Mouse (Mus musculus): ENCODE measurements at regions not wholly inside any gene's neighbourhood (a gene's known extent, or its start where the extent isn't known, plus 50 kb on each side); places are given as distances from the start of the nearest gene placed in this dataset.

DNA sequence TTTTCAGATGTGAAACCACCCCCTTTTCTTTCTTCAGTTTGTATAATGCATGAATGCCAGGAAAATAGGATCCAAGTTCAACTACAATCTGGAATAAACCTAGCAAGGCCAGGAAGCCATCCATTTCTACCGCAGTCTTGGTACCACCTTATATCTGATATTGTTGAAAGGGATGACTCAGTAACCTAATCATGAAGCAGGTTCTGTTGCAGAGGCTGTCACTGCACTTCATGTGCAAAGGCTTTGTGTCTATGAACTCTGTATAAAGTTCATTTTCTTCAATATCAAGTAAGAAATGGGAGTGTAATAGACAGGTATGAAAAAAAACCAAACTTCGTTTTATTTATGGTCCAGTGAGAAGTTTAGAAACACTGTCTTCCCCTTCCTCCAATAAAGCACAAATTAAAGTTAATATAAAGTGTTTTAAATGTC, 58.8 kb upstream of the Rgs1 start:
- no peaks in the 10 kb centered on the region for H3K79me2 ChIP-seq (ENCODE audit: control insufficient read depth, insufficient read depth)
- no peaks in the 10 kb centered on the region for H3K79me3 ChIP-seq (ENCODE audit: low read depth)
- no peaks in the 10 kb centered on the region for H3K27me3 ChIP-seq (ENCODE audit: control insufficient read depth, insufficient read depth, insufficient read length)
- no peak overlapping the region for H3ac ChIP-seq (ENCODE audit: control insufficient read depth, insufficient read length, low read depth)
- no peak overlapping the region for H3K4me3 ChIP-seq (ENCODE audit: insufficient read depth, poor library complexity, severe bottlenecking)
- TF ChIP-seq USF1 (IDR thresholded peaks at IDR 0.05; ENCODE audit: low read depth) (no peak), CEBPB (IDR thresholded peaks at IDR 0.05; ENCODE audit: low read depth) (no peak), FOSL1 (IDR thresholded peaks at IDR 0.05; ENCODE audit: insufficient read depth, low read length, poor library complexity, severe bottlenecking) (no peak), MYOD1 (IDR thresholded peaks at IDR 0.05; ENCODE audit: control insufficient read depth, insufficient read length, low read depth) (no peak), MAX (IDR thresholded peaks at IDR 0.05) (no peak), MYOG (IDR thresholded peaks at IDR 0.05; ENCODE audit: control insufficient read depth, extremely low read depth, insufficient read length) (no peak), CTCF (IDR thresholded peaks at IDR 0.05; ENCODE audit: control insufficient read depth, insufficient read depth, insufficient read length) (no peak)
- no peaks in the 10 kb centered on the region for H3K36me3 ChIP-seq (ENCODE audit: control insufficient read depth, insufficient read depth)

GRCm38 (mm10) chr1:144307017-144307853, 58.2 kb upstream of the Rgs1 start:
- Histone ChIP-seq H3ac (ENCODE audit: control insufficient read depth, insufficient read length, low read depth) (no peak overlapping the region), H3K79me3 (ENCODE audit: low read depth) (no peaks in the 10 kb centered on the region), H3K36me3 (ENCODE audit: control insufficient read depth, insufficient read depth) (no peaks in the 10 kb centered on the region), H3K4me3 (ENCODE audit: insufficient read depth, poor library complexity, severe bottlenecking) (no peak overlapping the region), H3K79me2 (ENCODE audit: control insufficient read depth, insufficient read depth) (no peaks in the 10 kb centered on the region), H3K27me3 (ENCODE audit: control insufficient read depth, insufficient read depth, insufficient read length) (no peaks in the 10 kb centered on the region)
- TF ChIP-seq CEBPB (IDR thresholded peaks at IDR 0.05; ENCODE audit: low read depth): no peak
- TF ChIP-seq FOSL1 (IDR thresholded peaks at IDR 0.05; ENCODE audit: insufficient read depth, low read length, poor library complexity, severe bottlenecking): no peak
- no peak for TF ChIP-seq USF1 (IDR thresholded peaks at IDR 0.05; ENCODE audit: low read depth)
- TF ChIP-seq MYOG (IDR thresholded peaks at IDR 0.05; ENCODE audit: control insufficient read depth, extremely low read depth, insufficient read length): no peak
- no peak for TF ChIP-seq MYOD1 (IDR thresholded peaks at IDR 0.05; ENCODE audit: control insufficient read depth, insufficient read length, low read depth)

- TF ChIP-seq CEBPB (IDR thresholded peaks at IDR 0.05; ENCODE audit: low read depth) (no peak), USF1 (IDR thresholded peaks at IDR 0.05; ENCODE audit: low read depth) (no peak), MYOG (IDR thresholded peaks at IDR 0.05; ENCODE audit: control insufficient read depth, extremely low read depth, insufficient read length) (no peak), MYOD1 (IDR thresholded peaks at IDR 0.05; ENCODE audit: control insufficient read depth, insufficient read length, low read depth) (no peak), FOSL1 (IDR thresholded peaks at IDR 0.05; ENCODE audit: insufficient read depth, low read length, poor library complexity, severe bottlenecking) (no peak), CTCF (IDR thresholded peaks at IDR 0.05; ENCODE audit: control insufficient read depth, insufficient read depth, insufficient read length) (no peak), MAX (IDR thresholded peaks at IDR 0.05) (no peak)
- Histone ChIP-seq H3K36me3 (ENCODE audit: control insufficient read depth, insufficient read depth) (no peaks in the 10 kb centered on the region), H3ac (ENCODE audit: control insufficient read depth, insufficient read length, low read depth) (no peak overlapping the region), H3K79me3 (ENCODE audit: low read depth) (no peaks in the 10 kb centered on the region), H3K4me3 (ENCODE audit: insufficient read depth, poor library complexity, severe bottlenecking) (no peak overlapping the region), H3K79me2 (ENCODE audit: control insufficient read depth, insufficient read depth) (no peaks in the 10 kb centered on the region), H3K27me3 (ENCODE audit: control insufficient read depth, insufficient read depth, insufficient read length) (no peaks in the 10 kb centered on the region)
Measured at GRCm38 (mm10) chr1:144306284-144306683, 57.2 kb upstream of the Rgs1 start.

DNA sequence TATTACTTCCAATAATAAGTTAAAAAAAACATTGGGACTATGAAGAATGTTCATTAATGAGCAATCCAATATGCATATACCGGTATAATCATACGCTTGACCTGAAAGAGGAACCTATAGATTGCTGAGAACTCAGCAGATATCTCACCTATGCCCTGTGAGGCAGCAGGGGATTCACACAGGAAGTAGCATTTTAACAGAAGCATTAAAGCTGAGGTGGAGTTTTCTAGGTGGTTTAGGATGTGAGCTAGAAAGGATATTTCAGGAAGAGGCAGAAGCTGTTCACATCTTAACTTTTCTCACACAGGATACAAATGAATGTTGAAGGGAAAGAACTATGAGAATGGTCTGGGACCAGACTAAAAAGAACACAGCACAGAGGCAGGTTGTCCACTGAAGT, 51.6 kb upstream of the Rgs1 start:
- Histone ChIP-seq H3K27me3 (ENCODE audit: control insufficient read depth, insufficient read depth, insufficient read length) (no peaks in the 10 kb centered on the region), H3K79me3 (ENCODE audit: low read depth) (no peaks in the 10 kb centered on the region), H3K4me3 (ENCODE audit: insufficient read depth, poor library complexity, severe bottlenecking) (no peak overlapping the region), H3ac (ENCODE audit: control insufficient read depth, insufficient read length, low read depth) (no peak overlapping the region), H3K79me2 (ENCODE audit: control insufficient read depth, insufficient read depth) (no peaks in the 10 kb centered on the region), H3K36me3 (ENCODE audit: control insufficient read depth, insufficient read depth) (no peaks in the 10 kb centered on the region)
- TF ChIP-seq CTCF (IDR thresholded peaks at IDR 0.05; ENCODE audit: control insufficient read depth, insufficient read depth, insufficient read length): no peak
- TF ChIP-seq FOSL1 (IDR thresholded peaks at IDR 0.05; ENCODE audit: insufficient read depth, low read length, poor library complexity, severe bottlenecking): no peak
- no peak for TF ChIP-seq USF1 (IDR thresholded peaks at IDR 0.05; ENCODE audit: low read depth)
- no peak for TF ChIP-seq MYOD1 (IDR thresholded peaks at IDR 0.05; ENCODE audit: control insufficient read depth, insufficient read length, low read depth)
- no peak for TF ChIP-seq CEBPB (IDR thresholded peaks at IDR 0.05; ENCODE audit: low read depth)
- no peak for TF ChIP-seq MYOG (IDR thresholded peaks at IDR 0.05; ENCODE audit: control insufficient read depth, extremely low read depth, insufficient read length)
- TF ChIP-seq MAX (IDR thresholded peaks at IDR 0.05): no peak
